ENCODE assay signal across 7 mouse cellular contexts in the genomic region with DNA sequence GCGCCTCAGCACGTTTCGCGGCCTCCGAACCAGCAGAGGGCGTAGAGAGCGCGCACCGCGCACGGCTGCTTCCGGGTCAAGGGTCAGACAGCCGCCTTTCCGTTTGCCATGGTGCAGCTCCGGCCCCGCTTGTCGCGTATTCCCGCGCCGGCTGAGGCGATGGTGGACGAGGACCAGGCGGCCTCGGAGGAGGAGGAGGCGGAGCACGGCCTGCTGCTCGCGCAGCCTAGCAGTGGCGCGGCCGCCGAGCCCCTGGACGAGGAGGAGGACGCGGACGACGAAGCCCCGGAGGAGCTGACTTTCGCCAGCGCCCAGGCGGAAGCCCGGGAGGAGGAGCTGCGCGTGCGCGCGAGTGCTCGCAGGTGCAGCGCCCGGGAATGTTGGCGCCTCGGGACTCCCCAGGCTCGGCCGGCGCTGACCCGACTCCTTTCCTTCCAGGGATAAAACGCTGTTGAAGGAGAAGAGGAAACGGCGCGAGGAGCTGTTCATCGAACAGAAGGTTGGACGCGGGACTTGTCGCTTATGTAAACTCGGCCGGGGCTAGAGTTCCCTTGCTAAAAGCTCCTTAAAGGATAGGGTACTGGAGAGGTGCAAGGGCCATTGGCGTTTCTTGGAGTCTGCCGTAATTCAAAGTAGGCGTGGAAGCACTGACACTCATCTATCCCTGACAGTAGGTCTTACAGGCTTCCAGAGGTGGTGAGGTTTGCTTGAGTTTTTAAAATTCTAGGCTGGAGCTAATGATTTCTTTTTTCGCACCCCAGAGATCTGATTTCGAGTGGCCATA. TPM values are rescaled to one million over a fixed set of nuclear protein-coding genes. Genes with fewer than 3 reads are reported as not detected.
DNase-seq lines count a peak whose midpoint lies in the region; ATAC-seq lines count a peak whose summit lies in the region.

A gene (plus strand): TSS at position 94 of the 784 bp plus-strand sequence.

- peak within 1 kb of the TSS; percentile 96 for H3K27ac ChIP-seq in intestine, embryonic 15.5 days
- H3K27ac ChIP-seq in midbrain, embryonic 10.5 days (replicated peaks) = peak within 1 kb of the TSS; percentile 99

- peaks cover 8% of the 10 kb centered on the region; the same call in 1 of the 2 replicates for H3K4me1 ChIP-seq in intestine, embryonic 15.5 days (replicated peaks)
- H3K4me1 ChIP-seq in midbrain, embryonic 10.5 days = peaks cover 14% of the 10 kb centered on the region

- H3K27me3 ChIP-seq in intestine, embryonic 15.5 days (replicated peaks) = no peaks in the 10 kb centered on the region
- H3K27me3 ChIP-seq in midbrain, embryonic 10.5 days (ENCODE audit: low read depth, poor library complexity, severe bottlenecking) = no peaks in the 10 kb centered on the region

- H3K36me3 ChIP-seq in intestine, embryonic 15.5 days = peaks cover 9% of the 10 kb centered on the region; the same call in 1 of the 2 replicates
- H3K36me3 ChIP-seq in midbrain, embryonic 10.5 days = peaks cover 68% of the 10 kb centered on the region

- H3K4me3 ChIP-seq in intestine, embryonic 15.5 days (replicated peaks) = peak within 1 kb of the TSS; percentile 87
- peak within 1 kb of the TSS; percentile 95 for H3K4me3 ChIP-seq in midbrain, embryonic 10.5 days

- H3K9ac ChIP-seq in intestine, embryonic 15.5 days = peak within 1 kb of the TSS; percentile 92

- peak within 1 kb of the TSS; percentile 68 for H3K4me2 ChIP-seq in intestine, embryonic 15.5 days (replicated peaks)

- no peaks in the 10 kb centered on the region for H3K9me3 ChIP-seq in intestine, embryonic 15.5 days
- peaks cover 8% of the 10 kb centered on the region; the same call in 1 of the 2 replicates for H3K9me3 ChIP-seq in midbrain, embryonic 10.5 days (replicated peaks)

- WGBS in intestine, embryonic 15.5 days = 1% methylated on average over 72 of the region's 72 CpGs
- 1% methylated on average over 72 of the region's 72 CpGs for WGBS in midbrain, embryonic 10.5 days

- intact Hi-C loops in gastrocnemius, postnatal 36 days (cut with DNase I) = loop anchor here (5.0 kb wide), 2 partner anchors 201 to 216 kb away; no protein-coding TSS in a partner anchor
- intact Hi-C loops in left cerebral cortex, postnatal 25 days (cut with DNase I) = loop anchor here (1.0 kb wide), 1 partner anchor 227 kb away; a partner anchor contains a TSS

- ATAC-seq in intestine, embryonic 15.5 days = peak; percentile 97

- DNase-seq in adrenal gland, adult 18-20 months (ENCODE audit: low spot score in 2 of 2) = peak; percentile 96
- peak; percentile 94 for DNase-seq in embryo, embryonic 11 days
- DNase-seq in gastrocnemius, postnatal 36 days = peak; percentile 94 to 97
- DNase-seq in left cerebral cortex, postnatal 25 days (ENCODE audit: low spot score in 2 of 2) = peak; percentile 97 to 98
- peak; percentile 97 for DNase-seq in midbrain, embryonic 10.5 days (ENCODE audit: low spot score)
- DNase-seq in right cerebral cortex, postnatal 4 days = peak; percentile 99

RNA-seq across cellular contexts. Expression of the gene that starts here (rescaled TPM):
- total RNA-seq in adrenal gland, adult 18-20 months (2021) = 100 to 1,000 TPM; 104 to 107 TPM
- total RNA-seq in gastrocnemius, postnatal 36 days (2021) = 100 to 1,000 TPM; 105 to 112 TPM
- polyA plus RNA-seq in intestine, embryonic 15.5 days (2015; fragmentation: Nextera tagmentation; extraction: Ambion mirVana) = 141 and 150 TPM in 2 replicates
- total RNA-seq in left cerebral cortex, postnatal 25 days (2021) = 10 to 100 TPM; 67.6 to 71.4 TPM
- polyA plus RNA-seq in midbrain, embryonic 10.5 days (2016; fragmentation: Nextera tagmentation; extraction: Ambion mirVana) = 162 and 173 TPM in 2 replicates

Comparison
In these comparisons a context has a peak if more than half of its experiments do, and no peak if none do; other contexts are left out.
1. Peak in every context shown above with its lines: DNase-seq, ATAC-seq, H3K4me3 ChIP-seq and H3K27ac ChIP-seq.